Mouse (Mus musculus) MEL (cell line): ENCODE results near the gene Rybp. TPM values are rescaled to one million over a fixed set of nuclear protein-coding genes. Genes with fewer than 3 reads are reported as not detected.

Experiments used
- DNase-seq: peaks from one replicate; pipeline ENCODE4 v3.0.0; 2011; ENCODE audit warnings: low read depth, low spot score
- H3K27ac ChIP-seq: 2 replicates; pipeline ENCODE4 v1.5.1; 2012; ENCODE audit warnings: low read depth, mild to moderate bottlenecking, control low read depth, low read length, moderate library complexity; ENCODE audit not compliant: control insufficient read depth
- H3K27me3 ChIP-seq, 2 experiments: fragments of 150-350 bp in 1 of 2; sonication (generic) in 1 of 2; 2 replicates each; pipeline ENCODE4 v1.6.1; 2012; ENCODE audit warnings: low read length in 2 of 2, mild to moderate bottlenecking in 2 of 2, improper control_type of control experiment in 1 of 2, moderate library complexity in 1 of 2; ENCODE audit not compliant: insufficient read depth in 2 of 2, control insufficient read depth in 1 of 2
- H3K36me3 ChIP-seq, 2 experiments: 2 replicates each; pipeline ENCODE4 v1.6.1; 2012 to 2014; ENCODE audit warnings: low read length in 2 of 2, improper control_type of control experiment in 1 of 2, inconsistent platforms in 1 of 2, mild to moderate bottlenecking in 1 of 2; ENCODE audit not compliant: insufficient read depth in 2 of 2, control insufficient read depth in 1 of 2
- H3K4me1 ChIP-seq, 2 experiments: fragments of 150-350 bp in 1 of 2; sonication (generic) in 1 of 2; 2 replicates each; pipeline ENCODE4 v1.6.1; 2012; ENCODE audit warnings: low read length in 2 of 2, improper control_type of control experiment in 1 of 2, mild to moderate bottlenecking in 1 of 2; ENCODE audit not compliant: insufficient read depth in 2 of 2, control insufficient read depth in 1 of 2
- H3K4me3 ChIP-seq, 2 experiments: fragments of 150-350 bp in 1 of 2; sonication (generic) in 1 of 2; 2 replicates each; pipeline ENCODE4 v1.5.1; 2012; ENCODE audit warnings: low read depth in 2 of 2, low read length in 2 of 2, mild to moderate bottlenecking in 2 of 2, moderate library complexity in 2 of 2, control low read depth in 1 of 2, improper control_type of control experiment in 1 of 2; ENCODE audit not compliant: control insufficient read depth in 1 of 2, insufficient read depth in 1 of 2
- H3K79me2 ChIP-seq: 2 replicates; pipeline ENCODE4 v1.6.1; 2012; ENCODE audit warnings: mild to moderate bottlenecking, low read length, moderate library complexity; ENCODE audit not compliant: control insufficient read depth, poor library complexity, insufficient read depth
- H3K9ac ChIP-seq: 2 replicates; pipeline ENCODE4 v1.6.1; 2012; ENCODE audit warnings: low read depth, mild to moderate bottlenecking, control low read depth, low read length, moderate library complexity; ENCODE audit not compliant: control insufficient read depth, poor library complexity, severe bottlenecking
- H3K9me3 ChIP-seq: fragments of 150-350 bp; sonication (generic); replicated peaks from 2 replicates; pipeline ENCODE4 v1.6.1; 2012; ENCODE audit warnings: mild to moderate bottlenecking, low read length, improper control_type of control experiment, moderate library complexity; ENCODE audit not compliant: insufficient read depth
- CHD2 ChIP-seq: IDR thresholded peaks from 2 replicates; pipeline ENCODE4 v1.6.1; 2011; ENCODE audit warnings: low read length, improper control_type of control experiment
- JUND ChIP-seq: IDR thresholded peaks from 2 replicates; pipeline ENCODE4 v1.6.1; 2011; ENCODE audit warnings: low read depth, mild to moderate bottlenecking, improper control_type of control experiment, low read length
- MAX ChIP-seq: IDR thresholded peaks from 2 replicates; pipeline ENCODE4 v1.6.1; 2011; ENCODE audit warnings: low read length, improper control_type of control experiment
- MEF2A ChIP-seq: IDR thresholded peaks from 2 replicates; pipeline ENCODE4 v1.6.1; 2014; ENCODE audit warnings: low read depth, mild to moderate bottlenecking, inconsistent platforms, low read length, improper control_type of control experiment; ENCODE audit not compliant: poor library complexity, insufficient replicate concordance, severe bottlenecking; ENCODE audit errors: extremely low read depth
- MXI1 ChIP-seq: IDR thresholded peaks from 2 replicates; pipeline ENCODE4 v1.6.1; 2011; ENCODE audit warnings: mild to moderate bottlenecking, low read depth, low read length, improper control_type of control experiment
- MYB ChIP-seq: IDR thresholded peaks from 2 replicates; pipeline ENCODE4 v1.6.1; 2011; ENCODE audit warnings: mild to moderate bottlenecking, low read depth, low read length, improper control_type of control experiment
- MYC ChIP-seq: IDR thresholded peaks from 2 replicates; pipeline ENCODE4 v1.6.1; 2011; ENCODE audit warnings: low read depth, mild to moderate bottlenecking, low read length, improper control_type of control experiment, moderate library complexity
- NELFE ChIP-seq: IDR thresholded peaks from 2 replicates; pipeline ENCODE4 v1.6.1; 2011; ENCODE audit warnings: low read depth, low read length, improper control_type of control experiment
- NRF1 ChIP-seq: IDR thresholded peaks from 2 replicates; pipeline ENCODE4 v1.6.1; 2014; ENCODE audit warnings: low read depth, mild to moderate bottlenecking, inconsistent platforms, low read length, improper control_type of control experiment, moderate library complexity; ENCODE audit not compliant: poor library complexity, insufficient read depth, severe bottlenecking
- POLR2A ChIP-seq, 2 experiments: IDR thresholded peaks; 2 replicates each; pipeline ENCODE4 v1.6.1; 2011 to 2012; ENCODE audit warnings: low read length in 2 of 2, mild to moderate bottlenecking in 2 of 2, control low read depth in 1 of 2, improper control_type of control experiment in 1 of 2, low read depth in 1 of 2, moderate library complexity in 1 of 2; ENCODE audit not compliant: control insufficient read depth in 1 of 2, insufficient read depth in 1 of 2, poor library complexity in 1 of 2
- POLR2AphosphoS2 ChIP-seq: IDR thresholded peaks from 2 replicates; pipeline ENCODE4 v1.6.1; 2011; ENCODE audit warnings: low read length, improper control_type of control experiment
- RAD21 ChIP-seq: IDR thresholded peaks from 2 replicates; pipeline ENCODE4 v1.6.1; 2011; ENCODE audit warnings: mild to moderate bottlenecking, low read depth, low read length, improper control_type of control experiment
- RCOR1 ChIP-seq: IDR thresholded peaks from 2 replicates; pipeline ENCODE4 v1.6.1; 2012; ENCODE audit warnings: low read depth, mild to moderate bottlenecking, inconsistent platforms, low read length, improper control_type of control experiment
- SIN3A ChIP-seq: IDR thresholded peaks from 2 replicates; pipeline ENCODE4 v1.6.1; 2012; ENCODE audit warnings: low read length, improper control_type of control experiment, inconsistent platforms
- SMC3 ChIP-seq: IDR thresholded peaks from 2 replicates; pipeline ENCODE4 v1.6.1; 2011; ENCODE audit warnings: low read depth, low read length, improper control_type of control experiment
- TBP ChIP-seq: IDR thresholded peaks from 2 replicates; pipeline ENCODE4 v1.8.0; 2011; ENCODE audit warnings: low read depth, low read length, improper control_type of control experiment
- TCF12 ChIP-seq: IDR thresholded peaks from 2 replicates; pipeline ENCODE4 v1.6.1; 2014; ENCODE audit warnings: low read depth, mild to moderate bottlenecking, inconsistent platforms, low read length, improper control_type of control experiment, moderate library complexity
- USF1 ChIP-seq: IDR thresholded peaks from 2 replicates; pipeline ENCODE4 v1.6.1; 2014; ENCODE audit warnings: low read depth, mild to moderate bottlenecking, inconsistent platforms, low read length, improper control_type of control experiment, moderate library complexity
- ZC3H11A ChIP-seq: IDR thresholded peaks from 2 replicates; pipeline ENCODE4 v1.6.1; 2012; ENCODE audit warnings: low read depth, mild to moderate bottlenecking, inconsistent platforms, low read length, improper control_type of control experiment
- polyA plus RNA-seq, 2 experiments: library from polyadenylated mRNA; stranded (reverse) in 1 of 2; unstranded in 1 of 2; fragments of >175 nt in 1 of 2; fragments of >200 nt in 1 of 2; gene quantifications; 2 replicates each; pipeline versions ENCODE4 v1.2.1 to v1.2.4; 2012; ENCODE audit warnings: low replicate concordance in 2 of 2, low read depth in 1 of 2; ENCODE audit not compliant: insufficient read length in 2 of 2, insufficient read depth in 1 of 2, missing spikeins in 1 of 2
- total RNA-seq: library from RNA; depleted of rRNA; stranded (reverse); fragments of 300-350 nt; gene quantifications from 2 replicates; pipeline ENCODE4 v1.2.3, GENCODE M21; 2012; rRNA removed

Rybp gene
- 0.08 and 0.16 TPM in 2 replicates for total RNA-seq
- polyA plus RNA-seq: 1 to 10 TPM in 1 of 2 experiments, not detected in 1; 3.8 TPM

- TF ChIP-seq JUND (no peak), POLR2A (IDR thresholded peaks at IDR 0.05; ENCODE audit: control insufficient read depth in 1 of 2, insufficient read depth in 1 of 2, low read depth in 1 of 2, low read length in 2 of 2, poor library complexity in 1 of 2) (0 out of 4 replicates have a peak, but pooled peaks of 1 of the 2 experiments have one; percentile 24), MYC (0 out of 2 replicates have a peak, but pooled peaks have one; percentile 16), NELFE (peak; percentile 6; the same call in 1 of the 2 replicates), MAX (peak; percentile 67), TCF12 (no peak), NRF1 (0 out of 2 replicates have a peak, but pooled peaks have one; percentile 3)
- peak; percentile 81 for DNase-seq
- H3K27ac ChIP-seq: peak within 1 kb of the TSS; percentile 95
Measured at GRCm38 (mm10) chr6:100287334-100288015, at the start of gene Rybp. TSS of gene Rybp (minus strand) at chr6:100287485.

GRCm38 (mm10) chr6:100336591-100337148, 49.4 kb upstream of the Rybp start:
- no peak for TF ChIP-seq USF1
- no peak for TF ChIP-seq TCF12
- TF ChIP-seq POLR2AphosphoS2: no peak
- no peak for TF ChIP-seq JUND
- no peak for TF ChIP-seq RCOR1
- no peak for TF ChIP-seq MYB
- no peak for TF ChIP-seq TBP
- TF ChIP-seq MEF2A: no peak
- no peak for TF ChIP-seq RAD21
- TF ChIP-seq SIN3A: no peak
- no peak for TF ChIP-seq CHD2
- TF ChIP-seq SMC3: no peak
- TF ChIP-seq ZC3H11A: no peak
- TF ChIP-seq MXI1: no peak
- no peaks in the 10 kb centered on the region; a peak in 1 of 4 replicates for H3K36me3 ChIP-seq
- no peak for DNase-seq
- H3K27me3 ChIP-seq: no peaks in the 10 kb centered on the region
- H3K9me3 ChIP-seq: no peaks in the 10 kb centered on the region
- H3K4me3 ChIP-seq: no peak overlapping the region
- no peak overlapping the region for H3K27ac ChIP-seq
- no peaks in the 10 kb centered on the region; a peak in 1 of 4 replicates for H3K4me1 ChIP-seq
- H3K9ac ChIP-seq: no peak overlapping the region
- no peaks in the 10 kb centered on the region for H3K79me2 ChIP-seq

More at GRCm38 (mm10) chr6:100287334-100288015, at the start of gene Rybp:
- Histone ChIP-seq H3K4me1 (peaks cover 0 to 9% of the 10 kb centered on the region in 2 experiments; a peak in 2 of 4 replicates), H3K27me3 (no peaks in the 10 kb centered on the region), H3K9me3 (no peaks in the 10 kb centered on the region), H3K9ac (peak within 1 kb of the TSS; percentile 82), H3K4me3 (peak within 1 kb of the TSS; percentile 69 to 87), H3K36me3 (peaks cover 0 to 14% of the 10 kb centered on the region in 2 experiments; a peak in 2 of 4 replicates), H3K79me2 (peaks cover 28% of the 10 kb centered on the region)
